Mouse (Mus musculus) thymus, adult 2 months (tissue): ENCODE data around the gene Zfp213. TPM values are rescaled to one million over a fixed set of nuclear protein-coding genes. Genes with fewer than 3 reads are reported as not detected.

Experiments used
- DNase-seq: peaks from one replicate; pipeline ENCODE4 v3.0.0; 2021
- H3K27ac ChIP-seq: fragments of 200-500 bp; 2 replicates; pipeline ENCODE4 v1.5.1; 2012; ENCODE audit warnings: low read length, control low read depth; ENCODE audit not compliant: control insufficient read depth, insufficient read depth
- H3K27me3 ChIP-seq: fragments of 200-500 bp; 2 replicates; pipeline ENCODE4 v1.6.1; 2012; ENCODE audit warnings: mild to moderate bottlenecking, low read length, moderate library complexity, mixed read lengths; ENCODE audit not compliant: control insufficient read depth, insufficient read depth
- H3K36me3 ChIP-seq: fragments of 200-500 bp; 2 replicates; pipeline ENCODE4 v1.6.1; 2012; ENCODE audit warnings: mild to moderate bottlenecking, low read length, moderate library complexity; ENCODE audit not compliant: control insufficient read depth, insufficient read depth
- H3K4me1 ChIP-seq: fragments of 200-500 bp; replicated peaks from 2 replicates; pipeline ENCODE4 v1.6.1; 2012; ENCODE audit warnings: low read length; ENCODE audit not compliant: control insufficient read depth, insufficient read depth
- H3K4me3 ChIP-seq: fragments of 200-500 bp; 2 replicates; pipeline ENCODE4 v1.5.1; 2012; ENCODE audit warnings: mild to moderate bottlenecking, low read length, control low read depth, moderate library complexity; ENCODE audit not compliant: control insufficient read depth, insufficient read depth
- CTCF ChIP-seq: fragments of 200-500 bp; IDR thresholded peaks from 2 replicates; pipeline ENCODE4 v1.5.1; 2012; ENCODE audit warnings: mild to moderate bottlenecking, control low read depth, low read length, moderate library complexity, borderline replicate concordance; ENCODE audit not compliant: control insufficient read depth, poor library complexity, insufficient read depth; ENCODE audit errors: extremely low read depth
- POLR2A ChIP-seq: fragments of 200-500 bp; IDR thresholded peaks from 2 replicates; pipeline ENCODE4 v1.6.1; 2012; ENCODE audit warnings: mild to moderate bottlenecking, low read length, control low read depth, moderate library complexity; ENCODE audit not compliant: control insufficient read depth, poor library complexity, insufficient read depth; ENCODE audit errors: extremely low read depth
- WGBS: fragments of 180-500 bp; shearing (Covaris S2); methylation state at CpG from one replicate; pipeline ENCODE4 v1.1.7; 2018; 5-methylcytosine and 5-hydroxymethylcytosine counted together
- polyA plus RNA-seq: library from polyadenylated mRNA; depleted of rRNA; stranded (reverse); fragments of >200 nt; gene quantifications from 2 replicates; pipeline ENCODE4 v1.2.3, GENCODE M21; 2012

Zfp213 gene
- polyA plus RNA-seq, 1 experiment, result 24.4 TPM

DNA sequence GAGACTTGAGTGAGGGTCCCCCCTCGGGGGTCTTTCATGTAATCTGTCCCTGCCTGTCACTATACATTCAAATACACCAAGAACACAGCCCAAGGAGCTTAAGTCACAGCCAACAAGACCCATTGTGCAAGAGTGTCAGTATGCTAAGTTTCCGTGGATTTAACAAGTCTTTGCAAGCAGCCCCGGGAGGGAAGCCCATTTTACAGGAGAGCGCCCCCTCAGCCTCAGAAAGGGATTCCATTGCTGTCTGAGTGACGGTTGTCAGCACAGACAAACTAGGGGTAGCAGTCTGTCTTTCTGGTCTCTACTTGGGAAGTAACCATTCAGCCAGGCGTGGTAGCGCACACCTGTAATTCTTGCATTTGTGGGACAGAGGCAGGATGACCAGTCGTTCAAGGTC is 10.1 kb upstream of the Zfp213 start:
- no peak for TF ChIP-seq CTCF
- no peak for TF ChIP-seq POLR2A
- DNase-seq, result no peak
- 92% methylated on average over 8 of the region's 8 CpGs for WGBS
- no peak overlapping the region for H3K27ac ChIP-seq
- H3K27me3 ChIP-seq, result no peaks in the 10 kb centered on the region
- H3K4me1 ChIP-seq, result no peaks in the 10 kb centered on the region
- no peaks in the 10 kb centered on the region for H3K36me3 ChIP-seq
- no peak overlapping the region for H3K4me3 ChIP-seq

- WGBS, result 84% methylated on average over 6 of the region's 6 CpGs
- no peaks in the 10 kb centered on the region for H3K4me1 ChIP-seq
- no peak for DNase-seq
- H3K4me3 ChIP-seq, result no peak overlapping the region
- no peak for TF ChIP-seq CTCF
- TF ChIP-seq POLR2A, result no peak
- no peak overlapping the region for H3K27ac ChIP-seq
- no peaks in the 10 kb centered on the region for H3K27me3 ChIP-seq
- no peaks in the 10 kb centered on the region for H3K36me3 ChIP-seq
Observed at GRCm38 (mm10) chr17:23572059-23572458, 8.0 kb upstream of the Zfp213 start.

DNA sequence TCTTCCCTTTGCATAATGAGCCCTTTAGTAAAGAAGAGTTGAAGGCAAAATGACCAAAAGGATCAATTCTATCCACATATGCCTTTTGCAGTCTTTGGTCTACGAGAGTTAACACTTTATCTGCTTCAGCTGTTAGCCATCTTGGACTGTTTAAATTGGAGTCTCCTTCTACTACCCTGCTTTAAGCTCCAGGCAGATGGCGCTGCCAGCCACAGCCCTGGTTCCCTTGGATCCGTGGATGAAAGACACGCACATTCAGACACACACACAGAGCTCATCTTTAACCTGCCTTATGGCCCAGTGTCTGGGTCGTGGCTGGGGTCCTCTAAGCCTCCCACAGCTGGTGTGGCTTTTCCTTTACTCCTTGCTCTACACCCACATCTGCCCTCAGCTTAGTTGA is 7.0 kb upstream of the Zfp213 start:
- 25% methylated on average over 5 of the region's 5 CpGs for WGBS
- H3K4me3 ChIP-seq, result no peak overlapping the region
- H3K27me3 ChIP-seq, result no peaks in the 10 kb centered on the region
- no peaks in the 10 kb centered on the region for H3K4me1 ChIP-seq
- H3K27ac ChIP-seq, result no peak overlapping the region
- TF ChIP-seq CTCF (no peak), POLR2A (no peak)
- H3K36me3 ChIP-seq, result no peaks in the 10 kb centered on the region
- DNase-seq, result no peak

DNA sequence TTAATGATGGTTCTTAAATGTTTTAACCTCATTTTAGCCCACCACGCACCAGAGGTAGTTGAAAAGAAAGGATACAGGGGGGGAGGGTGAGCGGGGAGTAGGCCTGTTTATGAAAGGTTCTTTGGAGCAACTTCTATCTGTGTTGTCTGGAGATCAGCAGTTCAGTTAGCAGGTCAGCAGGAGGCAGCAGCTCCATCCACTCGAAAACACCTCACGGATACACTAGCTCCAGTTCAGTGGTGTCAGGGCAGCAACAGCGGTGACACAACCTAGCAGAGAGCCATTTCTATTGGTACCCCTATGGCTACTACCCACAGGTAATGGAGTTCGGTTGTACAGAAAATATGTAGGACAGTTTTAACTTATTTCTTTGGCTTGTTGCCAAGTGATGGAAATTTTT is 6.0 kb upstream of the Zfp213 start:
- Histone ChIP-seq H3K4me1 (no peaks in the 10 kb centered on the region), H3K4me3 (no peak overlapping the region), H3K36me3 (no peaks in the 10 kb centered on the region), H3K27ac (no peak overlapping the region), H3K27me3 (no peaks in the 10 kb centered on the region)
- peak; percentile 64 for DNase-seq
- 28% methylated on average over 6 of the region's 6 CpGs for WGBS
- TF ChIP-seq POLR2A (no peak), CTCF (0 out of 2 replicates have a peak, but pooled peaks have one; percentile 35)

- TF ChIP-seq POLR2A (no peak), CTCF (no peak)
- Histone ChIP-seq H3K4me3 (no peak overlapping the region), H3K27me3 (no peaks in the 10 kb centered on the region), H3K36me3 (no peaks in the 10 kb centered on the region), H3K4me1 (peaks cover 4% of the 10 kb centered on the region), H3K27ac (no peak overlapping the region)
- WGBS, result 83% methylated on average over 5 of the region's 5 CpGs
- DNase-seq, result no peak
Observed at GRCm38 (mm10) chr17:23568370-23568769, 4.3 kb upstream of the Zfp213 start.

GRCm38 (mm10) chr17:23566787-23567186 is 2.7 kb upstream of the Zfp213 start:
- TF ChIP-seq CTCF (no peak), POLR2A (no peak)
- Histone ChIP-seq H3K27me3 (no peaks in the 10 kb centered on the region), H3K4me1 (peaks cover 4% of the 10 kb centered on the region), H3K4me3 (no peak overlapping the region), H3K27ac (no peak overlapping the region), H3K36me3 (no peaks in the 10 kb centered on the region)
- WGBS, result 40% methylated on average over 5 of the region's 5 CpGs
- DNase-seq, result peak; percentile 34

- Histone ChIP-seq H3K27ac (peak overlapping the region; percentile 83), H3K4me3 (peak overlapping the region; percentile 65), H3K4me1 (peaks cover 4% of the 10 kb centered on the region), H3K36me3 (no peaks in the 10 kb centered on the region; the same call in 1 of the 2 replicates), H3K27me3 (no peaks in the 10 kb centered on the region)
- DNase-seq, result no peak
- TF ChIP-seq POLR2A, result no peak
- TF ChIP-seq CTCF, result no peak
- under 1% methylated on average over 8 of the region's 8 CpGs for WGBS
Observed at GRCm38 (mm10) chr17:23564368-23564715, 304 bp upstream of the Zfp213 start.
